Mouse (Mus musculus) gastrocnemius, postnatal 14 days (tissue): ENCODE results near the gene Mgarp. TPM values are rescaled to one million over a fixed set of nuclear protein-coding genes. Genes with fewer than 3 reads are reported as not detected.
"Not testable (repeated sequence)": the region's sequence is repeated elsewhere in the genome, so short reads cannot be mapped to it uniquely, and the experiment has no call there.

Experiments used
- DNase-seq: peaks from one replicate; pipeline ENCODE4 v3.0.0; 2021; ENCODE audit warnings: mixed read lengths
- intact Hi-C: fragments of 180-260 bp; cut with DNase I; formaldehyde crosslinking; loops from one replicate; pipeline ENCODE4 v1.15.1; 2025; ENCODE audit warnings: low total_unique reads
- total RNA-seq, 2 experiments: library from RNA; stranded (reverse); gene quantifications; 2 replicates each; pipeline ENCODE4 v1.2.3; 2021

Gene Mgarp
- total RNA-seq, 2 experiments from 2014 or later = 0.24 to 0.29 TPM

GRCm38 (mm10) chr3:51399531-51399930, 3.0 kb upstream of the Mgarp start:
- intact Hi-C loops = no loop called here
- DNase-seq = no peak

GRCm38 (mm10) chr3:51398667-51399066, 2.1 kb upstream of the Mgarp start:
- intact Hi-C loops = no loop called here
- no peak for DNase-seq

- intact Hi-C loops = no loop called here
- DNase-seq = no peak
Observed at GRCm38 (mm10) chr3:51397700-51398299, 1.3 kb upstream of the Mgarp start.

GRCm38 (mm10) chr3:51395461-51396145, 935 bp downstream of the Mgarp start:
- no peak for DNase-seq
- intact Hi-C loops = no loop called here

GRCm38 (mm10) chr3:51394881-51395280, 1.7 kb downstream of the Mgarp start:
- intact Hi-C loops = no loop called here

GRCm38 (mm10) chr3:51393651-51394050, 2.9 kb downstream of the Mgarp start:
- DNase-seq = no peak
- intact Hi-C loops = no loop called here

More at GRCm38 (mm10) chr3:51394881-51395280, 1.7 kb downstream of the Mgarp start:
- no peak for DNase-seq

- intact Hi-C loops, DNase-seq: not testable (repeated sequence)
Observed at GRCm38 (mm10) chr3:51393018-51393417, 3.5 kb downstream of the Mgarp start.

- intact Hi-C loops = no loop called here
- DNase-seq = no peak
Observed at GRCm38 (mm10) chr3:51391591-51391990, 4.9 kb downstream of the Mgarp start.

GRCm38 (mm10) chr3:51391095-51391494, 5.4 kb downstream of the Mgarp start:
- no peak for DNase-seq
- intact Hi-C loops = no loop called here

- intact Hi-C loops = no loop called here
- DNase-seq = no peak
Observed at GRCm38 (mm10) chr3:51388904-51389303, 7.6 kb downstream of the Mgarp start.

GRCm38 (mm10) chr3:51387868-51388381, 8.6 kb downstream of the Mgarp start:
- intact Hi-C loops = no loop called here
- no peak for DNase-seq

- intact Hi-C loops = no loop called here
- no peak for DNase-seq
Observed at GRCm38 (mm10) chr3:51387134-51387451, 9.4 kb downstream of the Mgarp start.

- intact Hi-C loops = no loop called here
- peak; percentile 75 for DNase-seq
Observed at GRCm38 (mm10) chr3:51386441-51387133, 10.0 kb downstream of the Mgarp start.

- intact Hi-C loops = no loop called here
- no peak for DNase-seq
Observed at GRCm38 (mm10) chr3:51383409-51383808, 13.1 kb downstream of the Mgarp start.

- intact Hi-C loops = no loop called here
Observed at GRCm38 (mm10) chr3:51380660-51381014, 15.9 kb downstream of the Mgarp start.

GRCm38 (mm10) chr3:51379786-51380659, 16.5 kb downstream of the Mgarp start:
- DNase-seq = no peak
- intact Hi-C loops = no loop called here

More at GRCm38 (mm10) chr3:51380660-51381014, 15.9 kb downstream of the Mgarp start:
- no peak for DNase-seq

- no peak for DNase-seq
- intact Hi-C loops = no loop called here
Observed at GRCm38 (mm10) chr3:51378665-51378946, 17.9 kb downstream of the Mgarp start.

GRCm38 (mm10) chr3:51377878-51378664, 18.5 kb downstream of the Mgarp start:
- peak; percentile 22 for DNase-seq

More at GRCm38 (mm10) chr3:51377878-51378664, 18.5 kb downstream of the Mgarp start:
- intact Hi-C loops = no loop called here
